Mouse (Mus musculus) sigmoid colon, adult 10 weeks (tissue): ENCODE measurements around the gene Sgms2. TPM values are rescaled to one million over a fixed set of nuclear protein-coding genes. Genes with fewer than 3 reads are reported as not detected.

Experiments
- polyA plus RNA-seq: library from polyadenylated mRNA; stranded (reverse); fragments of 350-450 nt; fragmentation: Illumina TruSeq; extraction: RNeasy Lipid Tissue Mini Kit (QIAGEN cat#74804); gene quantifications from one replicate; pipeline ENCODE4 v1.2.3, GENCODE M21; 2014; ENCODE audit warnings: low read depth, low replicate concordance

Sgms2 gene
- 47.1 TPM for polyA plus RNA-seq

DNA sequence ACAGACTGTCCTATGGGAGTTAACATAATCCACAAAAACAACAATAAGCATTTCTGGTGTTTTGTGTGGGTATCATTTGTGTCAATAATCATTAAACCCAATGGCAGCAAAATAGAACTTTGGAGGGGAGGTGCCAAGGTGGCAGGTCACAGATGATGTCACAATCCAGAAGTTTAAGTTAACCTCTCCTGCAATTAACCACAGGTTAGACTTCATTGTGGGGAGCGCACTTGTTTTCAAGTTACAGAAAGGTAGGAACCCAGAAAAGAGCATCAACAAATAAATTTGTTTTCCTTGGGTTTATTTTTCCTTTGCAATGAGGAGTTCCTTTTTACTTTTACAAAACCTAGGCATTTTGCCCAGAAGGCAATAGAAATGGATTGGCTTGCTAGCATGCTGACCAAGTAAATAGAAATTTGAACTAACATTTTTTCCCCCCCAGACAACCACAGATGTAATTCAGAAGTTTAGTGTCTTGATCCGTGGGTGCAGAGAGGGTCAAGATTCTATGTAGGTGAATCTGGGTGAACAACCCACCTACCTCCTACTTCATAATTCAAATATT, at the start of gene Sgms2:
Gene Sgms2, minus strand, starts transcription at position 51 of the 565 bp plus-strand sequence.

GRCm38 (mm10) chr3:131302452-131303319, 188.5 kb downstream of the Sgms2 start, which contains the start of gene Cyp2u1:
TSS of gene Cyp2u1 (minus strand) at chr3:131303227.

GRCm38 (mm10) chr3:131271559-131272373, 219.4 kb downstream of the Sgms2 start, which contains the start of gene Hadh:
TSS of gene Hadh (minus strand) at chr3:131272101.

Other genes with a start within 250 kb of the Sgms2 start
- 183 TPM for gene Hadh, start 219.3 kb downstream of the Sgms2 start, polyA plus RNA-seq
- 0.32 TPM for gene Cyp2u1, start 188.2 kb downstream of the Sgms2 start, polyA plus RNA-seq
- 86.8 TPM for gene Papss1, start 73.4 kb upstream of the Sgms2 start, polyA plus RNA-seq